Mouse (Mus musculus) CH12.LX (cell line): ENCODE data around the gene Mfsd6l. TPM values are rescaled to one million over a fixed set of nuclear protein-coding genes. Genes with fewer than 3 reads are reported as not detected.
A peak's percentile ranks its signal among the peaks of the same experiment; 100 is the strongest.

ENCODE experiments used
- DNase-seq: peaks from one replicate; pipeline ENCODE4 v3.0.0-alpha.2; 2013; ENCODE audit errors: extremely low read depth
- H3K27ac ChIP-seq: 2 replicates; pipeline ENCODE4 v1.5.1; 2012; ENCODE audit warnings: low read depth, mild to moderate bottlenecking, control low read depth, moderate library complexity; ENCODE audit not compliant: insufficient read depth
- H3K27me3 ChIP-seq: replicated peaks from 2 replicates; pipeline ENCODE3; 2012; ENCODE audit warnings: inconsistent platforms
- H3K36me3 ChIP-seq, 2 experiments: replicated peaks in 1 of 2; 2 replicates each; pipeline versions ENCODE3 to v1.6.1; 2012; ENCODE audit warnings: inconsistent platforms in 1 of 2, low read length in 1 of 2, mild to moderate bottlenecking in 1 of 2, mixed read lengths in 1 of 2, moderate library complexity in 1 of 2; ENCODE audit not compliant: control insufficient read depth in 1 of 2, insufficient read depth in 1 of 2
- H3K4me1 ChIP-seq, 2 experiments: 2 replicates each; pipeline ENCODE4 v1.6.1; 2012; ENCODE audit warnings: inconsistent platforms in 1 of 2, moderate library complexity in 1 of 2; ENCODE audit not compliant: insufficient read depth in 2 of 2, control insufficient read depth in 1 of 2
- H3K4me2 ChIP-seq: 2 replicates; pipeline ENCODE4 v1.6.1; 2012; ENCODE audit warnings: low read depth, mild to moderate bottlenecking, control low read depth; ENCODE audit not compliant: poor library complexity, insufficient read depth, severe bottlenecking
- H3K4me3 ChIP-seq, 3 experiments: fragments of 150-350 bp in 1 of 3; sonication (generic) in 1 of 3; replicated peaks in 1 of 3; 2 replicates each; pipeline versions ENCODE3 to v1.5.1; 2011 to 2012; ENCODE audit warnings: low read depth in 2 of 3, low read length in 2 of 3, mild to moderate bottlenecking in 2 of 3, moderate library complexity in 2 of 3, control low read depth in 1 of 3, improper control_type of control experiment in 1 of 3, inconsistent platforms in 1 of 3, mixed read lengths in 1 of 3; ENCODE audit not compliant: poor library complexity in 1 of 3
- H3K79me2 ChIP-seq: replicated peaks from 2 replicates; pipeline ENCODE4 v1.6.1; 2012; ENCODE audit warnings: mild to moderate bottlenecking, moderate library complexity; ENCODE audit not compliant: control insufficient read depth, poor library complexity, insufficient read depth, severe bottlenecking; ENCODE audit errors: extremely low read depth
- H3K9ac ChIP-seq: 2 replicates; pipeline ENCODE4 v1.6.1; 2012; ENCODE audit warnings: low read depth, mild to moderate bottlenecking, control low read depth, moderate library complexity; ENCODE audit not compliant: insufficient read depth
- H3K9me3 ChIP-seq: replicated peaks from 2 replicates; pipeline ENCODE3; 2012; ENCODE audit warnings: low read length, inconsistent platforms, mixed read lengths
- BHLHE40 ChIP-seq: IDR thresholded peaks from 2 replicates; pipeline ENCODE4 v1.6.1; 2011; ENCODE audit warnings: mild to moderate bottlenecking, low read depth, low read length, improper control_type of control experiment
- CHD1 ChIP-seq: IDR thresholded peaks from 2 replicates; pipeline ENCODE4 v1.6.1; 2012; ENCODE audit warnings: low read depth, low read length, improper control_type of control experiment, inconsistent platforms
- CHD2 ChIP-seq: IDR thresholded peaks from 2 replicates; pipeline ENCODE4 v1.6.1; 2011; ENCODE audit warnings: low read length, improper control_type of control experiment
- CTCF ChIP-seq, 2 experiments: IDR thresholded peaks in 1 of 2; conservative IDR thresholded peaks in 1 of 2; 2 replicates each; pipeline ENCODE4 v1.5.1; 2011 to 2012; ENCODE audit warnings: low read depth in 2 of 2, low read length in 2 of 2, improper control_type of control experiment in 1 of 2, inconsistent platforms in 1 of 2, mild to moderate bottlenecking in 1 of 2, moderate library complexity in 1 of 2
- E2F4 ChIP-seq: IDR thresholded peaks from 2 replicates; pipeline ENCODE4 v1.6.1; 2011; ENCODE audit warnings: low read depth, low read length, improper control_type of control experiment; ENCODE audit not compliant: insufficient replicate concordance
- ELF1 ChIP-seq: IDR thresholded peaks from 2 replicates; pipeline ENCODE4 v1.6.1; 2014; ENCODE audit warnings: low read depth, mild to moderate bottlenecking, inconsistent platforms, low read length, improper control_type of control experiment
- EP300 ChIP-seq: IDR thresholded peaks from 2 replicates; pipeline ENCODE4 v1.6.1; 2011; ENCODE audit warnings: low read length, improper control_type of control experiment
- ETS1 ChIP-seq: conservative IDR thresholded peaks from 2 replicates; pipeline ENCODE4 v1.6.1; 2012; ENCODE audit warnings: low read depth, mild to moderate bottlenecking, inconsistent platforms, low read length, improper control_type of control experiment, moderate library complexity
- GABPA ChIP-seq: IDR thresholded peaks from 2 replicates; pipeline ENCODE4 v1.6.1; 2012; ENCODE audit warnings: low read depth, low read length, improper control_type of control experiment, inconsistent platforms; ENCODE audit not compliant: insufficient replicate concordance
- HCFC1 ChIP-seq: IDR thresholded peaks from 2 replicates; pipeline ENCODE4 v1.6.1; 2012; ENCODE audit warnings: low read depth, mild to moderate bottlenecking, inconsistent platforms, low read length, improper control_type of control experiment
- IRF4 ChIP-seq: IDR thresholded peaks from 2 replicates; pipeline ENCODE4 v1.6.1; 2014; ENCODE audit warnings: low read depth, mild to moderate bottlenecking, inconsistent platforms, low read length, improper control_type of control experiment
- JUND ChIP-seq: conservative IDR thresholded peaks from 2 replicates; pipeline ENCODE4 v1.6.1; 2011; ENCODE audit warnings: low read depth, low read length, improper control_type of control experiment
- KAT2A ChIP-seq: IDR thresholded peaks from 2 replicates; pipeline ENCODE4 v1.6.1; 2012; ENCODE audit warnings: low read length, improper control_type of control experiment, inconsistent platforms; ENCODE audit not compliant: insufficient replicate concordance
- MAFK ChIP-seq: IDR thresholded peaks from 2 replicates; pipeline ENCODE4 v1.6.1; 2011; ENCODE audit warnings: low read length, improper control_type of control experiment; ENCODE audit not compliant: insufficient replicate concordance
- MAX ChIP-seq: IDR thresholded peaks from 2 replicates; pipeline ENCODE4 v1.6.1; 2011; ENCODE audit warnings: low read length, improper control_type of control experiment
- MEF2A ChIP-seq: IDR thresholded peaks from 2 replicates; pipeline ENCODE4 v1.6.1; 2014; ENCODE audit warnings: low read depth, mild to moderate bottlenecking, inconsistent platforms, low read length, improper control_type of control experiment, borderline replicate concordance
- MYC ChIP-seq: IDR thresholded peaks from 2 replicates; pipeline ENCODE4 v1.6.1; 2011; ENCODE audit warnings: low read depth, mild to moderate bottlenecking, improper control_type of control experiment, low read length
- NELFE ChIP-seq: IDR thresholded peaks from 2 replicates; pipeline ENCODE4 v1.6.1; 2011; ENCODE audit warnings: low read depth, low read length, improper control_type of control experiment
- NRF1 ChIP-seq: IDR thresholded peaks from 2 replicates; pipeline ENCODE4 v1.6.1; 2014; ENCODE audit warnings: low read depth, mild to moderate bottlenecking, inconsistent platforms, low read length, improper control_type of control experiment, moderate library complexity
- RAD21 ChIP-seq: IDR thresholded peaks from 2 replicates; pipeline ENCODE4 v1.6.1; 2011; ENCODE audit warnings: low read depth, mild to moderate bottlenecking, low read length, improper control_type of control experiment, moderate library complexity
- RCOR1 ChIP-seq: conservative IDR thresholded peaks from 2 replicates; pipeline ENCODE4 v1.6.1; 2012; ENCODE audit warnings: low read depth, mild to moderate bottlenecking, inconsistent platforms, low read length, improper control_type of control experiment
- SIN3A ChIP-seq: IDR thresholded peaks from 2 replicates; pipeline ENCODE4 v1.6.1; 2012; ENCODE audit warnings: low read length, improper control_type of control experiment, inconsistent platforms
- SMC3 ChIP-seq: IDR thresholded peaks from 2 replicates; pipeline ENCODE4 v1.6.1; 2011; ENCODE audit warnings: low read depth, low read length, improper control_type of control experiment
- USF2 ChIP-seq: conservative IDR thresholded peaks from 2 replicates; pipeline ENCODE4 v1.6.1; 2011; ENCODE audit warnings: low read depth, low read length, improper control_type of control experiment
- ZNF384 ChIP-seq: IDR thresholded peaks from 2 replicates; pipeline ENCODE4 v1.6.1; 2012; ENCODE audit warnings: low read depth, low read length, improper control_type of control experiment, inconsistent platforms
- dilution Hi-C: fragments of 300-500 bp; cut with MboI; formaldehyde crosslinking; loops from 2 replicates; pipeline ENCODE4 v1.14.3; 2020; ENCODE audit warnings: low sequenced_read_pairs; ENCODE audit not compliant: extremely low pct_unique_long_range_greater_than_20kb, extremely low pct_ligation_motif_present
- in situ Hi-C: fragments of 300-500 bp; cut with MboI; formaldehyde crosslinking; loops from 3 replicates; pipeline ENCODE4 v1.14.3; 2019; ENCODE audit warnings: low sequenced_read_pairs, low pct_ligation_motif_present, low pct_unique_long_range_greater_than_20kb, mixed read lengths
- polyA plus RNA-seq: library from polyadenylated mRNA; unstranded; fragments of >175 nt; gene quantifications from 2 replicates; pipeline ENCODE4 v1.2.1, GENCODE M21; 2012; ENCODE audit warnings: low read depth; ENCODE audit not compliant: insufficient read length
- total RNA-seq, 2 experiments: library from RNA; depleted of rRNA; stranded (reverse); fragments of 300-350 nt in 1 of 2; fragments of >200 nt in 1 of 2; gene quantifications; 2 replicates each; pipeline ENCODE4 v1.2.3; 2012 to 2014

Gene Mfsd6l
- total and polyA plus RNA-seq, 3 experiments: 4.0 to 6.4 (median 4.2) TPM

DNA sequence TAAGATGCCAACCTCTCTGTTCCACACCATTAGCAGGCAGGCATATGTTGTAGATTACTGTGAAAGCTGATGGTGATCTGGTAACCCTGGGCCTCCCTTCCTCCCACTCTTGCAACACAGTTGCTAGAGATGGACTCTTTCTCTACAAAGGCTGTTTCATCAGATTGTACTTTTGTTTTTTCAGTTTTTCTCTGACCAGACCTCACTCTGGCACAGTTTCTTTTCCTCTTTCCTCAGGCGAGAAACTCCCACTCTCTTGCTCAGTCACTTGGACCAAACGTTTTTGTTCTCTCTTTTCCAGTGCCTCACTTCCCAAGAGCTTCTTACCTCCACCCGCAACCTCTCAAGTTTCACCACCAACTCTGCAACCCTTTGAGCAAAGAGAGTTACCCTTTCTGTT, 42.0 kb upstream of the Mfsd6l start:
- Histone ChIP-seq H3K79me2 (peaks cover 86% of the 10 kb centered on the region), H3K9ac (peak overlapping the region; percentile 59; the same call in 1 of the 2 replicates), H3K4me1 (peaks cover 35 to 98% of the 10 kb centered on the region in 2 experiments), H3K27ac (peak overlapping the region; percentile 77), H3K27me3 (no peaks in the 10 kb centered on the region), H3K4me3 (no peak overlapping the region), H3K9me3 (no peaks in the 10 kb centered on the region), H3K36me3 (peaks cover 8 to 44% of the 10 kb centered on the region in 2 experiments), H3K4me2 (peak overlapping the region; percentile 74)
- TF ChIP-seq KAT2A (no peak), ZNF384 (peak; percentile 7; the same call in 1 of the 2 replicates), MYC (no peak), BHLHE40 (peak; percentile 70), JUND (no peak), SIN3A (peak; percentile 16; the same call in 1 of the 2 replicates), MEF2A (no peak), IRF4 (peak; percentile 61), RAD21 (no peak), CHD2 (no peak), EP300 (peak; percentile 71), MAX (no peak)
- peak; percentile 27 for DNase-seq
- in situ Hi-C loops (no loop called here), dilution Hi-C loops (no loop called here)

DNA sequence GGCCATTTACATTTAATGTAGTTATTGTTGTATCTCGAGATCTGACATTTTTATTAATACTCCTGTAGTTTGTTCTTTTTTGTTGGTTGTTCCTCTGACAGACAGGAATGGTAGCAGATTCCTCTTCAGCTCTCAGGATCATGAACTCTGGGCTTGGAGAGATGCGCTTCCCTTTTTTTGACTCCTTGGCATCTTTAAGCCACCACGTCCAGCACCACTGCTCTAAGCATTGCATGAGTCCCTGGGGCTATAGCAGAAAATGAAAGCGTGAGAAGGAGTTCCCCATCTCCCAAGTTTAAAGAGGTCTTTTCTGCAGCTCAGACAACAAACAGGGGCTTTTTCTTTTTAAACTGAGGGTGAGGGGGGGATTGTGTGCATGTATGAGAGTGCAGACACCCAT, 36.6 kb upstream of the Mfsd6l start:
- Histone ChIP-seq H3K9ac (peak overlapping the region; percentile 55), H3K27me3 (no peaks in the 10 kb centered on the region), H3K36me3 (peaks cover 38 to 63% of the 10 kb centered on the region in 2 experiments), H3K79me2 (peaks cover 78% of the 10 kb centered on the region), H3K4me2 (peak overlapping the region; percentile 94), H3K9me3 (peaks cover 2% of the 10 kb centered on the region), H3K27ac (peak overlapping the region; percentile 76), H3K4me1 (peaks cover 33 to 84% of the 10 kb centered on the region in 2 experiments), H3K4me3 (no peak overlapping the region)
- in situ Hi-C loops (no loop called here), dilution Hi-C loops (no loop called here)
- peak; percentile 25 for DNase-seq
- TF ChIP-seq EP300 (no peak), IRF4 (peak; percentile 27; the same call in 1 of the 2 replicates)

DNA sequence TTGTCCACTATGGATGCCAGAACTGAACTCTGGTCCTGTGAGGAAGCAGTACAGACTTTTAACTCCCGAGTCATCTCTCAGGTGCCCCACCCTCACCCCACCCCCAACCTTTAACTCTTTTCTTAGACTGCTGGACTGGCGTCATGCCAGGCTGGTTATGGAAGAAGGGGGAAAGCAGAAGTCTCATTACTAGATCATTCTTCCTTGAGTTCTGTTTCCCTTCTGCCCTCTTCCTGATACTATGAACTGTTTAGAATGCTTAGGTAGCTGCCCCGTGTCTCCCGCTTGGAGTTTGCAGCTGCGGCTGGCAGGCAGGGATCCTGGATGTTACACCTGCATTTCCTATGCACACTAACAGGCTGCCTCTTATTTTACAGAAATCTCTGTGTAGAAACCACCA, 36.2 kb upstream of the Mfsd6l start:
- dilution Hi-C loops: no loop called here
- Histone ChIP-seq H3K4me1 (peaks cover 30 to 80% of the 10 kb centered on the region in 2 experiments), H3K9me3 (peaks cover 2% of the 10 kb centered on the region), H3K4me3 (no peak overlapping the region), H3K27ac (peak overlapping the region; percentile 76), H3K27me3 (no peaks in the 10 kb centered on the region), H3K4me2 (peak overlapping the region; percentile 94), H3K36me3 (peaks cover 41 to 64% of the 10 kb centered on the region in 2 experiments), H3K79me2 (peaks cover 76% of the 10 kb centered on the region), H3K9ac (peak overlapping the region; percentile 55)
- DNase-seq: peak; percentile 79
- in situ Hi-C loops: no loop called here
- TF ChIP-seq CHD1 (0 out of 2 replicates have a peak, but pooled peaks have one; percentile 70), ZNF384 (no peak), NELFE (0 out of 2 replicates have a peak, but pooled peaks have one; percentile 34), BHLHE40 (peak; percentile 48), RCOR1 (no peak), USF2 (no peak), E2F4 (no peak), NRF1 (no peak), ETS1 (peak; percentile 30; the same call in 1 of the 2 replicates), GABPA (no peak), MAFK (no peak), SMC3 (no peak; the same call in 1 of the 2 replicates), CTCF (conservative IDR thresholded peaks at IDR 0.05 in 1 of 2, IDR thresholded peaks at IDR 0.05 in 1 of 2; ENCODE audit: low read depth in 2 of 2, low read length in 2 of 2) (no peak), ELF1 (0 out of 2 replicates have a peak, but pooled peaks have one; percentile 33), JUND (no peak), KAT2A (0 out of 2 replicates have a peak, but pooled peaks have one; percentile 29), MEF2A (peak; percentile 23; the same call in 1 of the 2 replicates), HCFC1 (0 out of 2 replicates have a peak, but pooled peaks have one; percentile 28)
